Mouse (Mus musculus): ENCODE measurements around the gene Vwa3a. TPM values are rescaled to one million over a fixed set of nuclear protein-coding genes. Genes with fewer than 3 reads are reported as not detected.

Vwa3a gene
- total RNA-seq, 2 experiments from 2014 or later: 1.9 to 2.2 TPM

GRCm38 (mm10) chr7:120836361-120836760, 97.2 kb downstream of the Vwa3a start:
- DNase-seq: no peak

DNA sequence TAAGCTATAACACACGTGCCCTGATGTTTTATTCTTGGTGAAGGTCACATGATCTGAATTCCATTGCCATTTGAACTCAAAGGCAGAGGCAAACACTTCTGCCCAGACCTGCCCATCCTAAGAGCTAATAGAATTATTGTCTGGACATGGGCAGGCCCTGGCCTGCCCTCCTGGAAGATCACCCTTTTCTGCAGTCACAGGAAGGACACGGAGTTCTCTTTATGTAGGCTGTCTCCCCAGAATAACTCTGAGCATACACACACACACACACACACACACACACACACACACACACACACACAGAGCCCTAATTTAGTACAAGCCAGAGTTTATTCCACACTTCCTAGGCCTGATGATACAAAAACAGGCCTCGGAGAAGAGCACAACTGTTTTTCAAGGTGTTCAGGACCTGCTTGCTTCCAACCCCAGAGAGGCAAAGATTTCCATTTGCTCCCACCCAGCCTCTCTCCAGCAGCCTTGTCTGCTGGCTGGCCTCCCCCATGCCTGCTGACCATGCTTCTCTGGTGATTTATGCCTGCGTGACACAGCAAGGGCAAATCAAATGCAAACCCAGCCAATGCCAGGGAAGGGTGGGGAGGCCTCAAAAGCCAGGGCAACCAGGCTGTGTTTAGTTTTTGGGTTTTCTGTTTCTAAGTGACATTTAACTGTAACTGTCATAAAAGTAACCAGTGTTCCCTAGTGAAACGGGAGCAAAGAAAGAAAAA, 99.5 kb downstream of the Vwa3a start:
- no peak for DNase-seq

DNA sequence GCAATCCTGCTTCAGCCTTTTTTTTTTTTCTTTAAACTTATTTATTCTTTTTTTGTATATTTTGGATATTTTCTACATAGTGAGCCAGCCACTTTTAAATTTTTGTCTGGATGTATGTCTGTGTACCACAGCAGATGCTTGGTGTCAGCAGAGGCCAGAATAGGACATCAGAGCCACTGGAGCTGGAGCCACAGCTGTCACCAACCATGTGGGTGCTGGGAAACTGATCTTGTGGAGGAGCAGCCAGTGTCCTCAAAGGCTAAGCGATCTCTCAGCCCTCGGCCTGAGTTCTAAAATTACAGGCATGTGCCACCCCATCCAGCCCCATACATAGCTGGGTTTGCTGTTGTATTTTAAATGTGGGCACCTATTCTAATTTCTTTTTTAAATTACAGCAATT, 100.7 kb downstream of the Vwa3a start:
- no peak for DNase-seq

DNA sequence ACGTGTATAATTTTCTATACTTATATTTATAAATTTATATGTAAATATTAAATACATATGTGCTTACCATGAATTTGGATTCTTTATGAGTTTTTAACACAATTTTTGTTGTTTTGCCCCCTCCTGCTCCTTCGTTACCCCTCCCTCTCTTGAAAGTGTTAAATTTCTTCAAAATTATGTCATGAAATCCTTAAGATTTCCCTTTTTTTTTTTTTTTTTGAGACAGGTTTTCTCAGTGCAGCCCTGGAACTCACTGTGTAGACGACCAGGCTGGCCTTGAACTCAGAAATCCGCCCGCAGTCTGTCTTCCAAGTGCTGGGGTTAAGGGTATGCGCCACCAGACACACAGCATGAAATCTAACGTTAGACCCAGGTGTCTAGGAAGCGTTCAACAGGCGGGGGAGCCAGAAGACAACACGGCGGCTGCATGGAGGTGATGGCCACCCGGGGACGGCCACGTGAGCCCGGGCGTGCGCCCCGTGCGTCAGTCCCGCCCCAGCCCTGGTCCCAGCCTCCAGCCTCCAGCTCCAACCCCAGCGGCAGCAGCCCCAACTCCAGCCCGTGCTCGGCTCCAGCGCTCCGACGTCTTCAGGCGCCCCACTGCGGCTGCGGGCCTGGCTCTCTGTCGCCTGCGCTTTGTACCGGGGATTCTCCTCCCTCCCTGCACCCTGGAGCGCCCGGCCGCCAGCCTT, 103.4 kb downstream of the Vwa3a start, which contains the start of gene Eef2k:
Gene Eef2k, plus strand, starts transcription at position 487 of the 692 bp plus-strand sequence.
- DNase-seq: peak; percentile 89 to 94

- DNase-seq: peak; percentile 93
Observed at GRCm38 (mm10) chr7:120843037-120843621, 104.0 kb downstream of the Vwa3a start.

- no peak for DNase-seq
Observed at GRCm38 (mm10) chr7:120843852-120844435, 104.8 kb downstream of the Vwa3a start.

- DNase-seq: no peak
Observed at GRCm38 (mm10) chr7:120844689-120845088, 105.6 kb downstream of the Vwa3a start.

DNA sequence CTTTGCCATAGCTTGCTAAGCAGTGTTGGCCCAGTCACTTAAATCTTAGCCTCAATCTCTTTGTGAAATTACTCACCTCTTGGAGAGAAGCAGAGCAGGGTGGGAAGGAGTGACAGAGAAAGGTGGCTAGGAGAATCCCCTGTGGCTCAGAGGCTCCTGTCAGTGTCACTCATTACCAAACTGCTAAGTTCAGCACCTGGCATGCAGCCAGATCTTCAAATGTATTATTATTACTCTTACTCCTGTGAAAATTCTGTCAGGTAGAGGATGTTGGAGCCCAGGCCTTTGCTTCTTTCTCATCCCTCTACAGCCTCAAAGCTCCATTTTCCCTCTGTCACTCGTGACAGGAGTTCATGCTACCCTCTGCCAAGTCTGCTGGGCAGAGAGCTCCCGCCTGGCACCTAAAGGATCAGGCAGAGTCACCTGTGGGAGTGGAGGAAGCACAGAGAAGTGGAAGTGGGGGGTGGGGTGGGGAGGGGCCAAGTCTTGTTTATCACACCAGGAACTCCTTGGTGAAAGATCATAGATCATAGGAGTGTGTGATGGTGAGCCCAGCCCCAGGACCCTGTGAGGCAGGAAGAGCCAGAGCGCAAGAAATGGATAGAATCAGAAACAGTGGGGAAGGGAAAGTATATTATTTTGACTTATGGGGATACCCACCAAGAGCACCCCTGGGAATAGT, 109.9 kb downstream of the Vwa3a start:
- no peak for DNase-seq

GRCm38 (mm10) chr7:120850165-120850564, 111.0 kb downstream of the Vwa3a start:
- DNase-seq: no peak

Other genes starting within 250 kb of the Vwa3a start
- gene Uqcrc2, start 104.1 kb upstream of the Vwa3a start, total RNA-seq (2021): 1,000 to 10,000 TPM; 1,098 to 1,209 TPM
- gene Pdzd9, start 69.0 kb upstream of the Vwa3a start, total RNA-seq (2021): not detected
- gene Mosmo, start 61.7 kb upstream of the Vwa3a start, total RNA-seq (2021): 10 to 100 TPM; 29.1 to 30.3 TPM
- gene Gm5737, start 73.0 kb downstream of the Vwa3a start, total RNA-seq (2021): under 1 TPM; 0.20 to 0.31 TPM
- gene Eef2k, start 103.5 kb downstream of the Vwa3a start, total RNA-seq (2021): 10 to 100 TPM; 23.0 to 23.5 TPM
- 1 to 10 TPM; 8.8 to 9.2 TPM for gene Polr3e, start 178.4 kb downstream of the Vwa3a start, total RNA-seq (2021)
- 10 to 100 TPM; 10.9 to 12.9 TPM for gene Cdr2, start 243.0 kb downstream of the Vwa3a start, total RNA-seq (2021)
- not detected for gene Mfsd13b, start 243.2 kb downstream of the Vwa3a start, total RNA-seq (2021)

Measured in heart, adult 18-20 months (tissue).